Mouse (Mus musculus) thymus, postnatal 14 days (tissue): ENCODE results near the gene Rab37.
A peak's percentile ranks its signal among the peaks of the same experiment; 100 is the strongest.

Experiments used
- DNase-seq: peaks from one replicate; pipeline ENCODE4 v3.0.0; 2021

Rab37 gene

GRCm38 (mm10) chr11:115138597-115139262 is 47.5 kb downstream of the Rab37 start:
- peak; percentile 8 for DNase-seq

- no peak for DNase-seq
These were observed 50.7 kb downstream of the Rab37 start for GRCm38 (mm10) chr11:115141970-115142369.

- DNase-seq, result no peak
These were observed 56.6 kb downstream of the Rab37 start for GRCm38 (mm10) chr11:115147813-115148212.

DNA sequence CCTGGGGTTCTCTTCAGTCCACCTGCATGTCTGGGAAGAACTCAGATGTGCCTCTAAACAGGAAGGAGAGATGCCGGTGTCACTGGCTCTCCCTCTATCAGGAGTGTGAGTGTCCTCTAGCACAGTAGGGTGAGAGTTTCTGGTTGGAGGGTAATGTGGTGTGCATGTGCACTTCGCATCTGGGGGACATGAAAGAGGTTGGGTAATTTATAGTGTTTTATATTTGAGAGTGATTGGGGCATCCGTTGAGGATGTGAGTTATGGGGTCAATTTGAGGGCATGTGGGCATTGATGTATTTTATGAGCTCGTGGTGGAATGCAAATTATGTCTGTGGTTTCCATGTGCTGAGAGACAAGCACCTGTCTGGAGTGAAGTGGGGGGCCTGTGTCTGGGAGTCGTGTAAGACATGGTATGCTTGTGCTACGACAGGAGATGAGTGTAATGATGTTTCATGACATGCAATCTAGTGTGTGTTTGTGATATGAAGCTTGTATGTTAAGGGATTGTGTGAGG is 59.6 kb downstream of the Rab37 start:
- no peak for DNase-seq

GRCm38 (mm10) chr11:115151755-115152429 is 60.7 kb downstream of the Rab37 start:
- DNase-seq, result peak; percentile 64

DNA sequence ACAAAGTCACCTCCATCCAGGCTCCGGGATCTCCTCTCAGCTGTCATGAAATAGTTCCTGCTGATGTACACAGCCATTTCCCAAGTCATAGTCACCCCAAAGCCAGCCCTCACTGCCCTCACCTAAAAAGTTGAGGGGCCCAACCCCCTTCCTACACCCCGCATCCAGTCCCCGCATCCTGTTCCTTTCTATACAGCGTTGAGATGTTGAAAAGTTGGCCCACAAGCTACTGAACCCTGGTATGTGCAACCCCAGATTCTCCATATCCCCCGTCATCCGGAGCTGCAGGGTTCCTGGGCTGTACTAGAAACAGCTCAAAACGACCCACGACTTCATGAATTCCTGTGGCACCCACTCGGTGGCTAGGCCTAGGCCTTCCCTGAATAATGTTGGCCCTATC is 61.9 kb downstream of the Rab37 start:
- DNase-seq, result no peak

- peak; percentile 94 for DNase-seq
These were observed 62.6 kb downstream of the Rab37 start for GRCm38 (mm10) chr11:115153699-115154292.

GRCm38 (mm10) chr11:115155053-115155634 is 63.9 kb downstream of the Rab37 start:
- peak; percentile 77 for DNase-seq

DNA sequence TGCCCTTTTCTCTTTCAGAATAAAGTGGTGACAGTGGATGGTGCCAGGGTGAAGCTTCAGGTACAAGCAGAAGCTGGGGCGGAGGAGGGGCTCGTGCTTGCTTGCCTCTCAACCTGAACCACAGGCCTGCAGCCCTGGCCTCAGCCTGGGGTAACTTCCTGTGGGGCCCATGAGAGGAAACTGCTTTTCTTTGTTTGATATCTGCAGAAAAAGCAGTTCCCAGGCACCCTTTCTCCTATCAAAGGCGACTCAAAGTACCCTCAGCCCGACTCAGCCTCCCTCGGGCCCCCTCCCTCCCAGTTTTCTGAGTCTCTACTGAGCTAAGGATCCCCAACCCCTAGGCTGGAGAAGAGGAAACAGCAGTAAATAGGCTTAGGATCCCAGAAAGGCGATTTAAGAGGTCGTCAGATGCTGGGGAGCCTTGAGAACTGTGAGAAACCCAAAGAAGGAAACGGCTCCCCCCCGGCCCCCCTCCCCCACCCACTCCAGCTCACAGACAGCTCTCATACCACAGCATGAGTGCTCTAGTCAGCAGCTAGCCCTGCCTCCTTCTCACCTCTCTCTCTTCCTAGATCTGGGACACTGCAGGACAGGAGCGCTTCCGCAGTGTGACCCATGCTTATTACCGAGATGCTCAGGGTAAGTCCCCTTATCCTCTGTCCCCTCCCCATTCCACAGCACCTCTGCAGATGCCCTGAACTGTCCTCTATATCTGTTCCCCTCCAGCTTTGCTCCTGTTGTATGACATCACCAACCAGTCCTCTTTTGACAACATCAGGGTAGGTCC is 66.9 kb downstream of the Rab37 start:
- peak; percentile 91 for DNase-seq

GRCm38 (mm10) chr11:115160016-115160797 is 69.0 kb downstream of the Rab37 start:
- DNase-seq, result peak; percentile 75

DNA sequence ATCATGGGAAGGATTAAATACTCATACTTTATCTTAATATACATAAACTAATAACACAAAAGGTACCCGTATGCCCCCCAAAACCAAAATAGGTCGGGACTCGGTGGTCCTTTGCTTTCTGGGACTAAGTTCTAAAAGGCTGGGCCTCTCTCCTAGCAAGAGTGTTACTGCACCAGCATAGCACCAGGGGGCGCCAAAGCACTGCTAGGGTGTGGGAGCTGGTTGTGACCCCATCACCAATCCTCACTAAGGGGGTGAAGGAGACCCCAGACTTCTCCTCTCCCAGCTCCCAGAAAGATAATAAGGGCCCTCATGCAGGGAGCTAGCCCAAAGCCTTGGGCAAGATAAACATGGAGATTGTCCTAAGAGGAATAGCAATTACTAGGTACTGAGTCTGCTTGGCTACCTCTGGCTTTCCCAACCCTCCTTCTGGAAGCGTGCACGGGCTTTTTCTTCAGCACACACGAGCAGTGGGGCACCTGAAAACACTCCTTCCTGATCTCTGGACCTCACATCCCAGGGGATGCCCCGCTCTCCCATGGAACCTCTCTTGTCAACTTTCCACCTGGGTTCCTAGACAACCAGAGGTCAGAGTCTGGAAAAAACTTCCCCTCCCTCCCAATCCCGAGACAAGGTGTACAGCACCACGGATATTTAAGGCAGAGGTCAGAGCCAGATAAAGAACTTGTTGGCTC is 69.8 kb downstream of the Rab37 start:
- DNase-seq, result peak; percentile 93

DNA sequence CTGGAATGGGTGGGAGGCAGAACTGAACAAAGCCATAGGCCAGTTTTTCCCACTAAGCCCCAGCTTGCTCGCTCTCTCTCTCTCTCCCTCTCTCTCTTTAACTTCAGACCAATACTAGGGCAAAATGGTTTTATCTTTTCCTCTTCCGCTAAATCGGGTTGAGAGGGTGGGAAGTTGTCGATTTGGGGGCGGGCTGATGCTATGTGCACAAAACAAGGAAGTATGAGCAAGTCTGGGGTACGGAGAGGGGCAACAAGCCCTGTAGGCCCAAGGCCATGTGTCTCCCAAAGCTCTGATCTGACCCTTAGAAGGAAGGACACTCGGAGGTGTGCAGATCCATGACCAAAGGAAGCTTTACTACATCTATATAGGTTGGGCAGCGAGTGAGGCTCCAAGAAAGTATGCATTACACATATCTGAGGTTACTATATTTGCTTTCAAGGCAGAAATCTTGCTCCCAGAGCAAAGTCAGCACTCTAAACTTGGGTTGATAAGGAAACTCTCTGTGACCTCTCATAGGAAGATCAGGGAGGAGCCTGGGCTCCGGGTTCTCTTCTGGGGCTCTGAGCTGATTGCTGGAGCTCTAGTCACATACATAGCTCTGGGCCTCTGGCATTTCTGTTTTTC is 70.5 kb downstream of the Rab37 start:
- DNase-seq, result peak; percentile 75

- DNase-seq, result no peak
These were observed 71.0 kb downstream of the Rab37 start for GRCm38 (mm10) chr11:115162205-115162601.

DNA sequence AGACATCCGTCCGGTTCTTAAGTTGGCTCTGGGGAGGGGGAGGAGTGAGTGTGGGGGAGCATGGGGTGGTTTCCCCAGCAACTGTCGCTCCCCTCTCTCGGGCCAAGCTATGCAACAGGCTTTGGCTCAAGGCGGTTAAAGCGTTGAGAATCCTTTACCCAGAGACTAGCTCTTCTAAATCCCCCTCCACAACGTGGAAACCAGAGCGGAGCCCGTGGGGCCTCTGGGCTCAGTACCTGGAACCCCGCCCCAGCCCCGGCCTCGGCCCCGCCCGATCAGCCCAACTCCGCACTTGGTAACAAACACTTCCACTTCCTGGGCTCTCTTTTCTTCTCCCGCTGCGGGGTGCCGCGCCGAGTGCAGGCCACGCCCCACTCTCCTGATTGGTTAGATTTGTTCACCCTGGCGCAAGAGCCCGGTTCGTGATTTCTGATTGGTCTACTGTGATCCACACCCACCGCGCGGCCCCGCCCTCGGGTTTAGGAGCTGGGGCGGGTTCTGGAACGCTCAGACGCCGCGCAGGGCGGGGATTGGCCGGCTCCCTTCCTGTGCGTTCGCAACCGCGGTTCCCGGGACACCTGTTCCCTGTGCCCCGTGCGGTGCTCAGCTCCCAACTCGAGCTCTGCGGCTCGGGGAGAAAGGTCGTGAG is 71.7 kb downstream of the Rab37 start, which contains the start of gene Slc9a3r1:
Slc9a3r1 (plus strand) TSS at position 510 of the 649 bp plus-strand sequence.
- DNase-seq, result peak; percentile 100

DNA sequence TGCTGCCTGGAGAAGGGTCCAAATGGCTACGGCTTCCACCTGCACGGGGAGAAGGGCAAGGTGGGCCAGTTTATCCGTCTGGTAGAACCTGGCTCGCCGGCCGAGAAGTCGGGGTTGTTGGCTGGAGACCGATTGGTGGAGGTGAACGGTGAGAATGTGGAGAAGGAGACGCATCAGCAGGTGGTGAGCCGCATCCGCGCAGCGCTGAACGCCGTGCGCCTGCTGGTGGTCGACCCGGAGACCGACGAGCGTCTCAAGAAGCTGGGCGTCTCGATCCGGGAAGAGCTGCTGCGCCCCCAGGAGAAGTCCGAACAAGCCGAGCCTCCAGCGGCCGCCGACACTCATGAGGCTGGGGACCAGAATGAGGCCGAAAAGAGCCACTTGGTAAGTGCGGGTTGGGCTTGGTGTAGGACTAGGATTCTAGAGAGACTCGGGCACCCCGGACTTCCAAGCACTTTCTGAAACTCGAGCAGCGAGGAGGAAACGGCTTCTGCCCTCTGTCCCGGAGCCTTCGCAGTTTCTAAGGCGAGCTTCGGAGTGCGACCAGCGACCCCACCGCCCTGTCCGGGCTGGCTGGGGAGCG is 72.4 kb downstream of the Rab37 start:
- peak; percentile 86 for DNase-seq

- no peak for DNase-seq
These were observed 73.2 kb downstream of the Rab37 start for GRCm38 (mm10) chr11:115164341-115164975.

- DNase-seq, result peak; percentile 33
These were observed 73.7 kb downstream of the Rab37 start for GRCm38 (mm10) chr11:115164976-115165374.

DNA sequence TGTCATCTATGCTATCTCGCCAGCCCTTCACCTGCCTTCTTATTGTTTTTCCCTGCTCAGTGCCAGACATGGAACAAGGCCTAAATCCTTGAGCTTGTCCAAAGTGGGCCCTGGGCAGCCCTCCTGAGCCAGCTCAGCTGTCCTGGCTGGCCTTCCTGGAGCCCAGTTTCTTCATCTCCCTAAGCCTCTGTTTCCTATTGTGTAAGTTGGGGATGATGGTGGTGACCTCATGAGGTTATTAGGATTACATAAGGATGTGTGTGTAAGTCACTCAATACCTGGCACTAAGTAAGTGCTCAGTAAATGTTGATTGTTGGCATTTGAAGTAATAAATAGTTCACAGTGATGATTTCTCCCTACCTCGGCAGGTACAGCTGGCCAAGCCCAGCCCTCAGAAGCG is 75.5 kb downstream of the Rab37 start:
- DNase-seq, result no peak

DNA sequence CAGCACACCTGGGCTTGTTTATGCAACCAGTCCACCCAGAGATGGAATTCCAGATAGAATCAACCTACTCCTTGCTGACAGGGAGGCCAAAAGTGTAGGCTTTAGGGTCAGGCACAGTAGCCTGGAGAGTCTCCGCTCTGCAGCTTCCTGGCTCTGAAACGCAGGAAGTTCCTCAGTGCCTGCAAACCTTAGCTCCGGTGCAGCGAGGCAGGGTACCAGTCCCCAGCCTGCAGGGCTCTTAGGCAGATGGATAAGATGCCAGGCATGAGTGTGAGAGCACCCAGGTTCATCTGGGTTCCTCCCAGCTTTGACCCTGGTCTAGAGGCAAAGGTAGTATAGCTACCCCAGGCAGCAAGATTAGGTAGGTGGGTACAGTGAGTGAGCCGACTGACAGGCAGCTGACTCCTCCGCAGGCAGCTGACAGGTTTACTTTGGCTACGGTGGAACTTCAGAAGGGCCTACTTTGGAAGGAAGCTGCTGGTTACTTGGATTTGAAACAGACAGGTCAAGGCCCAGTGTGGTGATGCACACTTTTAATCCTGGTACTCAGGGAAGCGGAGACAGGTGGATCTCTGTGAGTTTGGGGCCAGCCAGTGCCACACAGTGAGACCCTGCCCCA is 76.5 kb downstream of the Rab37 start:
- no peak for DNase-seq
